ENCODE assay signal across 9 mouse cellular contexts in the genomic region with DNA sequence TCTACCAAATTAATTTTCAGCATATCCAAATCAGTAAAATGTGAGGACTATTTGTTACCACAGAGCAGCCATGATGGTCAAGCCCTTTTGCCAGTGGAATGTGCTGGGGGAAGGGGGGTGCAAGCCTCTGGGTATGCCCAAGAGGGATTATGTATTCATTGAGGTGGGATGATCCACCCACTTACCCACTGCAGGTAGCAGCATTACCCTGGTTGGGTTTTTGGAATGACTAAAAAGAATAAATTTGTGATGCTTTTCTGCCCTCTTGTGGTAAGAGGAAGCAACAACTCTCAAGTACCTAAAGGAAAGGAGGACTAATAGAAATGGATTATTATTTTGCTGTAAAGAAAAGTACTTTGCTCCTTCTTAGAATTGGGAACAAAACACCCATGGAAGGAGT.
DNase-seq lines count a peak whose midpoint lies in the region; ATAC-seq and TF ChIP-seq lines count a peak whose summit lies in the region.
"Had no signal": no experiment of that assay in that cellular context is flagged by ENCODE, and none has a peak within 500 bp of the region (broad histone marks: within the 10 kb centered on the region; RNA-seq: fewer than 3 reads in every experiment).

No protein-coding gene starts in this region.

- H3K27me3 ChIP-seq in hindbrain, postnatal 0 days (ENCODE audit: insufficient read depth, low read length), result no peaks in the 10 kb centered on the region

- peak; percentile 54; the same call in 1 of the 2 replicates for ATAC-seq in hindbrain, postnatal 0 days
- no peak for ATAC-seq in erythroblast, adult 5-6 weeks (replicated peaks; ENCODE audit: low FRiP score, poor library complexity, severe bottlenecking)

- peaks cover 6% of the 10 kb centered on the region; the same call in 1 of the 2 replicates for H3K4me1 ChIP-seq in hindbrain, postnatal 0 days (ENCODE audit: insufficient read depth, low read length)

- H3K9ac ChIP-seq in hindbrain, postnatal 0 days (replicated peaks; ENCODE audit: low read length), result no peak overlapping the region

- no peaks in the 10 kb centered on the region for H3K36me3 ChIP-seq in hindbrain, postnatal 0 days (ENCODE audit: insufficient read depth, low read length)

- H3K27ac ChIP-seq in layer of hippocampus, adult 2 months, result no peak overlapping the region
- no peak overlapping the region for H3K27ac ChIP-seq in hindbrain, postnatal 0 days

- H3K4me3 ChIP-seq in layer of hippocampus, adult 2 months, result no peak overlapping the region
- H3K4me3 ChIP-seq in hindbrain, postnatal 0 days (ENCODE audit: low read length), result no peak overlapping the region

- TF ChIP-seq CTCF in layer of hippocampus, adult 2 months (conservative IDR thresholded peaks at IDR 0.05), result peak; percentile 81
- peak; percentile 73 for TF ChIP-seq CTCF in hindbrain, postnatal 0 days (IDR thresholded peaks at IDR 0.05; ENCODE audit: low read depth)

- no peak overlapping the region for H3K4me2 ChIP-seq in hindbrain, postnatal 0 days (ENCODE audit: low read depth, low read length)

- DNase-seq in layer of hippocampus, adult 2 months (ENCODE audit: low spot score in 2 of 2), result peak in 1 of 2 experiments; percentile 41
- no peak for DNase-seq in layer of hippocampus, postnatal 25 days (ENCODE audit: extremely low spot score in 1 of 2, low spot score in 1 of 2)
- DNase-seq in ES-CJ7 (ENCODE audit: low read depth, low spot score) (peak; percentile 30), adipocyte (ENCODE audit: low spot score) (peak; percentile 38)
- DNase-seq in hindbrain, postnatal 0 days (ENCODE audit: low spot score), result peak; percentile 86
- DNase-seq in adrenal gland, adult 18-20 months (ENCODE audit: low spot score in 2 of 2), result no peak
- DNase-seq in urinary bladder, postnatal 36 days (ENCODE audit: low spot score in 2 of 2), result no peak
- DNase-seq: kidney, adult 9 months had no signal

- H3K9me3 ChIP-seq in hindbrain, postnatal 0 days (ENCODE audit: low read length), result no peaks in the 10 kb centered on the region

Comparison
In these comparisons a context has a peak if more than half of its experiments do, and no peak if none do; other contexts are left out.
1. DNase-seq: peak in ES-CJ7 (single experiment), adipocyte (single experiment) and hindbrain, postnatal 0 days (single experiment); none in layer of hippocampus, postnatal 25 days (0 of 2), adrenal gland, adult 18-20 months (0 of 2) and urinary bladder, postnatal 36 days (0 of 2).